Mouse (Mus musculus) limb, embryonic 14.5 days (tissue): ENCODE measurements around the gene Traf4. TPM values are rescaled to one million over a fixed set of nuclear protein-coding genes. Genes with fewer than 3 reads are reported as not detected.

Experiments used
- ATAC-seq: fragments of 200-750 bp; cut with Nextera tagmentation; 2 replicates; pipeline ENCODE4 v1.8.0; 2017; ENCODE audit warnings: low read depth, moderate number of reproducible peaks, moderate TSS enrichment; ENCODE audit not compliant: low FRiP score
- DNase-seq: peaks from one replicate; pipeline ENCODE4 v3.0.0-alpha.2; 2015; ENCODE audit warnings: low spot score
- H3K27ac ChIP-seq: fragments of 300-500 bp; sonication (generic); replicated peaks from 2 replicates; pipeline ENCODE4 v1.5.1; 2014; ENCODE audit warnings: low read depth, mild to moderate bottlenecking, low read length, moderate library complexity, mixed read lengths
- H3K27me3 ChIP-seq: fragments of 300-500 bp; sonication (generic); 2 replicates; pipeline ENCODE4 v1.6.1; 2014; ENCODE audit warnings: low read length, mixed read lengths; ENCODE audit not compliant: control insufficient read depth, insufficient read depth
- H3K36me3 ChIP-seq: fragments of 300-500 bp; sonication (generic); 2 replicates; pipeline ENCODE4 v1.6.1; 2014; ENCODE audit warnings: mild to moderate bottlenecking, low read length, moderate library complexity, mixed read lengths; ENCODE audit not compliant: control insufficient read depth, insufficient read depth
- H3K4me1 ChIP-seq: fragments of 300-500 bp; sonication (generic); 2 replicates; pipeline ENCODE4 v1.6.1; 2014; ENCODE audit warnings: antibody characterized with exemption, low read length, mixed read lengths; ENCODE audit not compliant: control insufficient read depth, insufficient read depth
- H3K4me2 ChIP-seq: fragments of 300-500 bp; sonication (generic); replicated peaks from 2 replicates; pipeline ENCODE4 v1.6.1; 2014; ENCODE audit warnings: low read depth, mild to moderate bottlenecking, low read length, moderate library complexity; ENCODE audit not compliant: severe bottlenecking
- H3K4me3 ChIP-seq: fragments of 300-500 bp; sonication (generic); replicated peaks from 2 replicates; pipeline ENCODE4 v1.5.1; 2014; ENCODE audit warnings: low read length
- H3K9ac ChIP-seq: fragments of 300-500 bp; sonication (generic); 2 replicates; pipeline ENCODE4 v1.6.1; 2014; ENCODE audit warnings: mild to moderate bottlenecking, low read depth, low read length, moderate library complexity; ENCODE audit not compliant: severe bottlenecking
- H3K9me3 ChIP-seq: fragments of 300-500 bp; sonication (generic); 2 replicates; pipeline ENCODE4 v1.6.1; 2016; ENCODE audit warnings: low read length; ENCODE audit not compliant: control insufficient read depth
- POLR2A ChIP-seq: fragments of 200-500 bp; IDR thresholded peaks from 2 replicates; pipeline ENCODE4 v1.8.0; 2012; ENCODE audit warnings: inconsistent platforms, mild to moderate bottlenecking, moderate library complexity, borderline replicate concordance; ENCODE audit not compliant: insufficient read depth, insufficient read length; ENCODE audit errors: extremely low read depth
- WGBS: fragments of 180-500 bp; shearing (Covaris S2); extraction: QIAGEN DNeasy Blood & Tissue Kit; methylation state at CpG from one replicate; pipeline ENCODE4 v1.1.7; 2014; 5-methylcytosine and 5-hydroxymethylcytosine counted together
- polyA plus RNA-seq, 2 experiments: library from polyadenylated mRNA; depleted of rRNA in 1 of 2; stranded (reverse) in 1 of 2; unstranded in 1 of 2; fragments of >200 nt; fragmentation: Nextera tagmentation in 1 of 2; extraction: Ambion mirVana in 1 of 2; gene quantifications; 2 replicates each; pipeline versions ENCODE4 v1.2.1 to v1.2.3; 2012 to 2014

The Traf4 gene
- polyA plus RNA-seq, 2 experiments: 59.0 to 159 TPM

DNA sequence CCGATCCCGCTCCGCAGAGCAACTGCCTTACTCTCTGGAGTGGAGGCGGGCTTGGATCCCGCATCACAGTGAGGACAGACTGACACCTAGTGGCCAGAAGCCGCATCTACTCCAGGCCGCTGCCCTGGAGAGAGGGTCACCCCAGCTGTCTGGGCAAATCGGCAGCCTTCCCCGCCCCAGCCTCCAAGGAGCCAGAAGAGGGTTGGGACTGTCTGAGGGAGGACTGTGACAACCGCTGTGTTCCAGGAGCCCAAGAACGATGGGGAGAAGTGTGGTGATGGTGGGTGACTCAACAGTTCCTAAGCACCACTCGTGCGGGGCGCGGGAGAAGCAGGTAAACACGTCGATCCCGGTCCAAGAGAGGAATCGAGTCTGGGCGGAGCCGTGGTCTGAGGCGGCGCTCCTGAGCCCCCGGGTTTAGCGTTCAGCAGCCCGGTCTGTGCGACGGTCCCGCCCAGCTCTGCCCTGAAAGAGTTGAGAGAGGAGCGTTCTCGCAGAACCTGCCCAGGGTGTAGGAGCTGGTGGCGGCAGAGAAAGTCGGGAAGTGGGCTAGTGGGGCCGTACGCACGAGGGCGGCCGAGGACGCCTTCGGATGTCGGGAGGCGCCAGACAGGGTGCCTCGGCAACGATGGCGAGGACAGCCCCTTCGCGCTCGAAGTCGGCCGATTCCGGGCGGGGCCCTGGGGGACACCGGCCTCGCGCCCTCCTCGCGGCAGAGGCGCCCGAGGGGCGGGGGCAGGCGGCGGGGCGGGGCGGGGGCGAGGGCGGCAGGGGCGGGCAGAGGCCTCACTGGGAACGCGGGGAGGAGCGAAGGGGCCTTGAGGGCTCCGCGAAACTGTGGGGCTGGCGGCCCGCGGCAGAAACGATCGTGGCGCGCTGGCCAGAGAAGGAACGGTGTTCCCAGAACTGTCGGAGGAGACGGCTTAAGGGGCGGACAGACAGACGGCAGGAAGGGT, 12.8 kb upstream of the Traf4 start:
- Histone ChIP-seq H3K27ac (peak overlapping the region; percentile 94), H3K4me2 (peak overlapping the region; percentile 97), H3K36me3 (peaks cover 31% of the 10 kb centered on the region), H3K27me3 (no peaks in the 10 kb centered on the region), H3K4me1 (peaks cover 36% of the 10 kb centered on the region), H3K4me3 (peak overlapping the region; percentile 46), H3K9ac (peak overlapping the region; percentile 72), H3K9me3 (no peaks in the 10 kb centered on the region)
- WGBS: 0% methylated on average over 50 of the region's 84 CpGs
- DNase-seq (peak; percentile 95), ATAC-seq (peak; percentile 86)
- TF ChIP-seq POLR2A: no peak

DNA sequence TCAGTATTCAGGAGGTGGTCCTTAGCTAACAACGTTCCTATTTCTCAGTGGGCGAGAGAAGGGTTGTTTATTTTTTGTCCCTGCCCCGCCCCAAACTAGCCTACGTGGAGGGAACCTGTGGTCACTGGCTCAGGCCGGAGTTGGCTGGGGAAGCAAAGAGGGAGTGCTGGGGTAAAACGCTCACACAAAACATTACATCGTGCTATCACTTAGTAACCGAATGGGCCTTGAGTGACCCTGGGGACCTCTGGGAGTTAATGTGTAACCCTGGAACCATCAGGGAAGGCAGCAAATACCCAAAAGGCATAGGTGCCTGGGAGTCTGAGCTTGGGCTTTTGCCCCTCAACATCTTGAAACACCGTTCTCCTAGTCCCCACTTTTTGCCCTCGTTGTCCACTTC, 12.0 kb upstream of the Traf4 start:
- peak overlapping the region; percentile 40; the same call in 1 of the 2 replicates for H3K9ac ChIP-seq
- TF ChIP-seq POLR2A: no peak
- H3K4me1 ChIP-seq: peaks cover 36% of the 10 kb centered on the region
- peaks cover 34% of the 10 kb centered on the region for H3K36me3 ChIP-seq
- 1% methylated on average over 10 of the region's 10 CpGs for WGBS
- H3K27me3 ChIP-seq: no peaks in the 10 kb centered on the region
- H3K9me3 ChIP-seq: no peaks in the 10 kb centered on the region
- peak overlapping the region; percentile 46 for H3K4me3 ChIP-seq
- peak overlapping the region; percentile 97 for H3K4me2 ChIP-seq
- 0 out of 2 replicates have a peak overlapping the region, but pooled peaks have one; percentile 48 for H3K27ac ChIP-seq
- no peak for DNase-seq
- ATAC-seq: no peak

DNA sequence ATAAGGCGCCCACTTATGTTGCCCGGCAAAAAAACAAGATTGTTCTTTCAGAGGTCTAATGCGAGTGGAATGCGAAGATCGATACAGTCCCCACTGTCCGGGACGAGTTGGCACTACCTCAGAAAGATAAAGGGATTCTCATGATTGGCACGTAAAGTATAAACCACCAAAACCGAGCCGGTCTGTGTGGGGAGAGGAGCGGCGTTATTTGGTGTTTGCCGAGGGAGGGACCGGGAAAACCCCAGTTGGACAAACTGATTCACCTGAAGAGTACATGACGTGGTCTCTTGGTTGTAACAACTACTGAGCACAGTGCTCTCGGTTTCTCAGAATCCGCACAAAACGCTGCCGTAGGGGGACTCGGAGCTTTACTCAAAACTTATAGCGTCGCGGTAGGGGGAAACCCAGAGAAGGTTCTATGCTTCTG, 11.5 kb upstream of the Traf4 start:
- WGBS: 2% methylated on average over 23 of the region's 23 CpGs
- peak overlapping the region; percentile 48; the same call in 1 of the 2 replicates for H3K27ac ChIP-seq
- H3K4me3 ChIP-seq: peak overlapping the region; percentile 46
- peak overlapping the region; percentile 40; the same call in 1 of the 2 replicates for H3K9ac ChIP-seq
- H3K4me2 ChIP-seq: peak overlapping the region; percentile 97
- no peak for TF ChIP-seq POLR2A
- H3K4me1 ChIP-seq: peaks cover 31% of the 10 kb centered on the region
- H3K27me3 ChIP-seq: no peaks in the 10 kb centered on the region
- H3K36me3 ChIP-seq: peaks cover 33% of the 10 kb centered on the region
- no peaks in the 10 kb centered on the region for H3K9me3 ChIP-seq
- no peak for ATAC-seq
- no peak for DNase-seq

DNA sequence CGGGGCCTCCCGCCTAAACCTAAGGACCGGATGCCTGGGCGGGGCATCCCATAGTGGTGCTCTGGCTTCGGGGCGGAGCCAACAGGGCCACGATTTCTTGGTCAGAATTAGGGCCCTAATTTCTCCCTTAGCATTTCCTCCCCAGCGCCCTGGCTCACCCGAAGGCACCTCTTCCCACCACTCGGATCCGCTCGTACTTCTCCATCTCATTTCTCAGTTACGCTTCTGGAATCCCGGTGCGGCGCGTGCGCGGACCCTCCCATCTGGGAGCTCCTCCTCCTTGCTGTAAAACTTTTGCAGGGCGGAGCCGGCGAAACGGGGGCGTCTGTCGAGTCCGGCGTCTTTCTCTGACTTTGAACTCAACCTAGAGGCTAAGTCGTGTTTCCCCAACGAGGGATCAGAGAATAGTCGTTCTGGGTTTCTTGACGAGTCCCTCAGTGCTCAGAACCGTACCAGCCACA, 11.0 kb upstream of the Traf4 start, which contains the start of the genes Nek8 and Tlcd1:
Gene Nek8, minus strand, starts transcription at position 274 of the 461 bp plus-strand sequence.
Gene Tlcd1, plus strand, starts transcription at position 310 of the 461 bp plus-strand sequence.
- WGBS: under 1% methylated on average over 32 of the region's 32 CpGs
- Histone ChIP-seq H3K9ac (peak within 1 kb of the TSS; percentile 40; the same call in 1 of the 2 replicates), H3K9me3 (no peaks in the 10 kb centered on the region), H3K4me1 (peaks cover 27% of the 10 kb centered on the region), H3K27me3 (no peaks in the 10 kb centered on the region), H3K4me2 (peak within 1 kb of the TSS; percentile 97), H3K4me3 (peak within 1 kb of the TSS; percentile 46), H3K27ac (peak within 1 kb of the TSS; percentile 48; the same call in 1 of the 2 replicates), H3K36me3 (peaks cover 28% of the 10 kb centered on the region)
- DNase-seq: peak; percentile 95
- no peak for TF ChIP-seq POLR2A
- ATAC-seq: peak; percentile 77

DNA sequence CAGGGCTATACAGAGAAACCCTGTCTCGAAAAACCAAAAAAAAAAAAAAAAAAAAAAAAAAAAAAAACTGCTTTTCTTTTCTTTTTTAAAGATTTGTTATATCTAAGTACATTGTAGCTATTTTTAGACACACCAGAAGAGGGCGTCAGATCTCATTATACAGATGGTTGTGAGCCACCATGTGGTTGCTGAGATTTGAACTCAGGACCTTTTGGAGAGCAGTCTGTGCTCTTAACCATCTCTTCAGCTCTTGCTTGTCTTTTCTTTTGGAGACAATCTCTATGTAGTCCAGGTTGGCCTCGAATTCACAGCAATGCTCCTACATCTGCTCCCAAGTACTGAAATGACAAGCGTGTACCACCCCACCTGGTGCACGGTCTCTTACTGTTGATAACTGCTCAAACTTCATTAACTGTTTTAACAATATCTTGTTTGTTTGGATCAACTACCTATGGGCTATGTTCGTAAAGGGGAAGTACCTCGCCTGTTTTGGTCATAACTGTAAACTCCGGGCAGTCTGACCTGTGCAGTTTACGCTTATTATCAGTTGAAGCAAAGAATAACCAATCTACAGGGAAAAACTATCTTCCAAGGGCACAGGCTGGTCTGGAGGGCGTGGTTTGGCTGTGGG, 10.5 kb upstream of the Traf4 start:
- WGBS: 2% methylated on average over 9 of the region's 10 CpGs
- peak overlapping the region; percentile 40; the same call in 1 of the 2 replicates for H3K27ac ChIP-seq
- H3K9me3 ChIP-seq: no peaks in the 10 kb centered on the region
- H3K27me3 ChIP-seq: no peaks in the 10 kb centered on the region
- peak overlapping the region; percentile 40; the same call in 1 of the 2 replicates for H3K9ac ChIP-seq
- ATAC-seq (no peak), DNase-seq (no peak)
- H3K36me3 ChIP-seq: peaks cover 22% of the 10 kb centered on the region
- H3K4me3 ChIP-seq: peak overlapping the region; percentile 46
- peaks cover 27% of the 10 kb centered on the region for H3K4me1 ChIP-seq
- no peak for TF ChIP-seq POLR2A
- H3K4me2 ChIP-seq: peak overlapping the region; percentile 46
